Mouse (Mus musculus) layer of hippocampus, postnatal 25 days (tissue): ENCODE measurements at regions not wholly inside any gene's neighbourhood (a gene's known extent, or its start where the extent isn't known, plus 50 kb on each side); places are given as distances from the start of the nearest gene placed in this dataset.

Source experiments
- DNase-seq, 2 experiments: peaks; one replicate each; pipeline ENCODE4 v3.0.0; 2022; ENCODE audit warnings: mixed read lengths in 2 of 2, low spot score in 1 of 2; ENCODE audit errors: extremely low spot score in 1 of 2

DNA sequence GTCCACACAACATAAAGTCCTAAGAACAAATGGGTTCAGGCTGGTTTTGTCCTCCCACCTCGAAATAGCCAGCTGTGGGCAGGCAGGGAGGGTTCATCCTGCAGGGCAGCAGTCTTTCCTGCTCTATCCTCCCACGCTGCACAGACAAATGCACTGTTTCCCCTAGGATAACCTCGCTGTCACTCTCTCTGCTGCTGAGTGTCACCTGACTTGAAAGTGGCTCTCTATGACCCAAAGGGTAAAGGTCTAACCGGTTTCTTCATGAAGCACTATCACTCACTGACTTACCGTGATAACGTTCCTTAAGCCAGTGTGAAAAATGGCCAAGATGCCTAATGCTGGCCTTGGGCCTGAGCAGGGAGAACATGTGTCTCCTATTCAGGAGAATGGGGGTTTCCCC, 78.2 kb upstream of the Spdye4c start:
- DNase-seq = no peak

- DNase-seq = no peak
These were observed 76.3 kb upstream of the Spdye4c start for GRCm38 (mm10) chr2:128514463-128515290.

GRCm38 (mm10) chr2:128515701-128516100, 75.3 kb upstream of the Spdye4c start:
- DNase-seq = no peak

DNA sequence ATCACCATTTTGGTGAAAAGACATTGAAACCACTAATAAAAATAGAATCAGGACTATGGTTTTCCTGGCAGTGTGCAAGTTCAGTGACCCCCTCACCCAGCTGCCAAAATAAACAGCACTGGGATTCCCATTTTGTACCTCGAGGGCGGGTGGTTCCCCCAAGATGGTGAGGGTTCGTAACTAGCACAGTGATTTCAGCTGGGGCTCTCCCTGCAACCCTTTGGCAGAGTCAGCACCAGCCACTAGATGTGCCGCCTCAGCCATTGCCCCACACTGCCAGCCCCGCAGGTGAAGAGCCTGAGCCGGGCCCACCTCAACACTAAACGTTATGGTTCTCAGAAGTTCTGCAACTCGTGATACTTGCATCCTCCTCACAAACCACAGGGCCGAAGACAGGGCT, 74.3 kb upstream of the Spdye4c start:
- DNase-seq = no peak

GRCm38 (mm10) chr2:128518142-128518541, 72.9 kb upstream of the Spdye4c start:
- DNase-seq = no peak

DNA sequence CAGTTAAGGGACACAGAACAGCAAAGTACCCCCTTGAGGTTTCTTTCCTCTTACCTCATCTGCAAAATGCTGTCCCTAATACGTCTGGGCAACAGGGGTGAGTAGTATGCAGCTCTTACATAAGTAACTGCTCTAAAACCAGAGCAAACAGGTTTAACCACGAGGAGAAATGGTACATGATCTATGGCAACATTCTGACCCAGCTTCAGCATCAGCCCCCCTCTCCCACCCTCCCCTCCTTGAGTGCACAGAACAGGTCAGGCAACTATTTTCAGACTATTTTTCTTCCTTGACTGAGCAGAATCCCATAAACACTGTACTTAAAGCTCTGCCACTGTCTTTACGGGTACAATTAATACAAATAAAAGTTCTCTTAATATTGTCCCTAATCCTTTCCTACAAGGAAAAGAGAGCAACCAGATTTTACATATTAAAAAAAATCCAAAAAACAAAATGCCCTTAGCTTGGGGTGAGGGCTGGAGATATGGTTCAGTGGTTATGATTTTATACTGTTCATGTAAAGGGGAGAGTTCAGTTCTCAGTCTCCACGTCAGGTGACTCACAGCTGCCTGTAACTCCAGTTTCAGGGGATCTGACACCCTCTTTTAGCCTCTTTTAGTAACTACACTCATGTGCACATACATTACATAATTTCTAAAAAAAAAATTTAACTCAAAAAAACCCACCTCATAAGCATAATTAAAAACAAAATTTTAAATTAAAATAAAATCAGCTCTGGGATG, 69.1 kb upstream of the Spdye4c start:
- DNase-seq = no peak

DNA sequence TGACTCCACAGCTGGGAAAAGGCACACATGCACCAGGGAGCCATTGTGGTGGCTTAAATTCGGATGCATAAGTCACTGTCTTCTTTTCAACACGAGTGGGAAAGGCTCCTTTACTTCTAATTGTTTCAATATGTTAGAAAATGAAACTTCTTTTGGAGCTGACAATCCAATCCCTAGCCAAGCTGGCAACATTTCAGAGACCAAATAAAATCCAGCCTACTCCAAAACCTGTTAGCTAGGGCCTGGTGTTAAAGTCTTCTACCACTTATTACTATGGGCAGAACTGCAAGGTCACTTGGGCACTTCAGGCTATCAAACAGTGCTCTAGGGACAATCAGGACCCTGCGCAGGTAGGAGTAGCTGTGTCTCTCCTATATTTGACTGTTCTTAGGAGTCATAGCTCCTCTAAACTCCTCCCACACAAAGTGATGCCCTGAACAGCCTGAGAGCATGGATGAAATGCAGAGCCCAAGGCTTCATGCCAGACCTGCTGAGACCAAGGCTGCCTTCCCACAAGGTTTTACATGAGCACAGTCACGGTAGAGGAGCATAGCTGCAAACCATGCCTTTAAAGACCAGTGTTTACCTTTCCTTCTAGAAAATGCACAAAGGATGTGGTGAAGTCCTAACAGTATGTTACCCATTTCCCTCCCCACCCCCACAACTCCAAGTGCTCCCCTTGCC, 67.4 kb upstream of the Spdye4c start:
- DNase-seq = no peak

GRCm38 (mm10) chr2:128526100-128526499, 64.9 kb upstream of the Spdye4c start:
- DNase-seq = no peak

- DNase-seq = no peak
These were observed 64.1 kb upstream of the Spdye4c start for GRCm38 (mm10) chr2:128526883-128527344.

DNA sequence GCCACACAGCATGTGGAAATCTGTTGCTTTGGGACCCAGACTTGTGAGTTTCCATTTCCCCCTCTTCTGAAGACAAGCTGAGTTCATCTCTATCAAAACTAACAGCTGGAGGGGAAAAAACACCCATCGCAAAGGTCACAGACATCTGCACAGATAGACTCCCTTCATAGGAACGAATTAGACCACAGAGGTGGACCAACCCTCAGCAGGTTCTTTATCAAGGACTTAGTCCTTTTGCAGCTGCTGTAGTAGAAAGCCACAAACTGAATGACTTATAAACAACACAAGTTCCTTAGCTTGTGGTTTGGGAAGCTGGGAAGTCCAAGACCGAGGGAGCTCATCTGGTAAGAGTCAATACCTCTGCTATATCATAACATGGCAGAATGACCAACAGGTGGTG, 54.7 kb upstream of the Spdye4c start:
- DNase-seq = no peak

DNA sequence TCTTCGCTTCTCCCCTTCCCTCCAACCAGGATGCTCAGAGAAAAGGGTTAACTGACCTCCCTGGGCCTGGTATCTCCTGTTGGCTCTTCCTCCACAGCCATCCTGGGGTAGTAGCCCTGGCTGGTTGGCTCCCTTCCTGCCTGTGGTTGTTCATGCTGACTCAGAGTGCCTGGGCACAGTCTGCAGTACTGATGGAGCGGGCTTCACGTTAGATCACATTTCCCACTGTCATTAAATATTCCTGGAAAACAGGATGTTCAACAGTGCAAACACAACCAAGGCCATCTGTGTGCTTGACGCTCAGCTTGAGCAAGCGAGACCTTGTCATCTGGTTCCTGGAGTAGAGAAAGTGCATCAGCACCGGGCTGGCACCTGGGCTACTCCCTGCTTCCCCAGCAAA, 53.6 kb upstream of the Spdye4c start:
- DNase-seq = no peak

DNA sequence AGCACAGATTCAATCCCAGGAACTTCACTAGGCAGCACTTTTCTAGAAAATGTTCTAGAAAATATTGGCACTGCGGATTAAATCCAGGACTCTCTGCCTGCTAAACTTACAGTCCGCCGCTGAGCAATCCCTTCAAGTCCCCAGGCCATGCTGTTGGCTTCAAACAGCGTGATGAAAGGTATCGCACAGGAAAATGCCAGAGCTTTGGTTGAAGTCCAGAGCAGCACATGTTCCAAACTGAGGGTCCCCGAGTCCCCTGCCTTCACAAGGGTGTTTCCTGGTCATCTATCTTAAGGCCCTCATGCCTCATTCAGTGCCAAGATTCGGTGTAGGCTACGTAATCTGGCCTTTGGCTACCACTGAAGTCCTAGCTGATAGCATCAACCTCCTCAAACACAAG, 52.3 kb upstream of the Spdye4c start:
- DNase-seq = no peak
